Mouse (Mus musculus): Measurements from ENCODE around the gene Gchfr.

Gchfr gene

GRCm38 (mm10) chr2:119166901-119167865 lies at the start of gene Gchfr:
Gene Gchfr, plus strand, starts transcription at chr2:119167773.
- peak; percentile 29 for DNase-seq

- no peak for DNase-seq
Observed at GRCm38 (mm10) chr2:119136346-119136898, 31.2 kb upstream of the Gchfr start.

GRCm38 (mm10) chr2:119145199-119145598 lies 22.4 kb upstream of the Gchfr start:
- DNase-seq = no peak

GRCm38 (mm10) chr2:119146435-119146834 lies 21.1 kb upstream of the Gchfr start:
- no peak for DNase-seq

- no peak for DNase-seq
Observed at GRCm38 (mm10) chr2:119147160-119147678, 20.4 kb upstream of the Gchfr start.

- no peak for DNase-seq
Observed at GRCm38 (mm10) chr2:119147775-119148174, 19.8 kb upstream of the Gchfr start.

GRCm38 (mm10) chr2:119152255-119152654 lies 15.3 kb upstream of the Gchfr start:
- no peak for DNase-seq

- no peak for DNase-seq
Observed at GRCm38 (mm10) chr2:119154683-119155082, 12.9 kb upstream of the Gchfr start.

- no peak for DNase-seq
Observed at GRCm38 (mm10) chr2:119155388-119155787, 12.2 kb upstream of the Gchfr start.

GRCm38 (mm10) chr2:119156081-119156680 lies 11.4 kb upstream of the Gchfr start:
- DNase-seq = peak; percentile 11

GRCm38 (mm10) chr2:119156681-119157572 lies 10.6 kb upstream of the Gchfr start, which contains the start of gene Rmdn3:
Gene Rmdn3, minus strand, starts transcription at chr2:119157034.
- DNase-seq = peak; percentile 93

GRCm38 (mm10) chr2:119157836-119158235 lies 9.7 kb upstream of the Gchfr start:
- no peak for DNase-seq

- no peak for DNase-seq
Observed at GRCm38 (mm10) chr2:119161247-119161646, 6.3 kb upstream of the Gchfr start.

- no peak for DNase-seq
Observed at GRCm38 (mm10) chr2:119163135-119163534, 4.4 kb upstream of the Gchfr start.

- no peak for DNase-seq
Observed at GRCm38 (mm10) chr2:119163999-119164398, 3.6 kb upstream of the Gchfr start.

- no peak for DNase-seq
Observed at GRCm38 (mm10) chr2:119165401-119165800, 2.2 kb upstream of the Gchfr start.

GRCm38 (mm10) chr2:119167866-119168256 lies 288 bp downstream of the Gchfr start:
- DNase-seq = no peak

- DNase-seq = no peak
Observed at GRCm38 (mm10) chr2:119170282-119170681, 2.7 kb downstream of the Gchfr start.

GRCm38 (mm10) chr2:119171574-119171973 lies 4.0 kb downstream of the Gchfr start:
- no peak for DNase-seq

GRCm38 (mm10) chr2:119172446-119172845 lies 4.9 kb downstream of the Gchfr start:
- DNase-seq = no peak

- DNase-seq = no peak
Observed at GRCm38 (mm10) chr2:119172862-119173576, 5.4 kb downstream of the Gchfr start.
